Mouse (Mus musculus): ENCODE data around the gene Megf11.

Gene Megf11

DNA sequence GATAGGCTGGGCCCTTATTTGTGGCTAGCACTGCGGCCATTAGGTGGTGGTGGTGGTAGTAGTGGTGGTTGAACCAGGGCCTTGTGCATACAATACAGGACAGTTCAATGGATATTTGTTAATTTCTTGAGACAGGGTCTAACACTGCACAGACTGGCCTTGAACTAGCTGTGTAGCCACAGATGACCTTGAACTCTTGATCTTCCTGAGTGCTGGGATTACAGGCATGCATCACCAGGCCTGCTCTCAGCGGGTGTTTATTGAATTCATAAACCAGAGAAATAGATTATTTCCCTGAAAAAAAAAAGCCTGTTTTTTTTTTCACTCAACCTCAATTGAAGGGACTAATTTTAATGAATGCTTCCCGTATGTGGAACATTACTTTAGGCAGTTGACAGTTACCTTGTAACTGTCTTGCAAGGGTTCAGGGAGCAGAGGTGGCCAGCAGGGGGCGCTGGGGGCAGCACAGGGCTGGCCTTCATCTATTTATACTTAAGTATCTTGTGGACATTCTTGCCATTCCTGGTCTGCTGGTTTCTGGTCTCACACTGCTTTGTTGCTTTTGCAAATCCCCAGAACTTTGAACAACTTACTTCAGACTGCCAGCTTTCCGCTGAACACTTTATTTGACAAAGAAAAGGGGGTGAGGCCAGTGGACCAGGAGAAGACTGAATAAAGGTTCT is 8.6 kb downstream of the Megf11 start:
- peak; percentile 87 for DNase-seq (ENCODE audit: inconsistent ontology term)

DNA sequence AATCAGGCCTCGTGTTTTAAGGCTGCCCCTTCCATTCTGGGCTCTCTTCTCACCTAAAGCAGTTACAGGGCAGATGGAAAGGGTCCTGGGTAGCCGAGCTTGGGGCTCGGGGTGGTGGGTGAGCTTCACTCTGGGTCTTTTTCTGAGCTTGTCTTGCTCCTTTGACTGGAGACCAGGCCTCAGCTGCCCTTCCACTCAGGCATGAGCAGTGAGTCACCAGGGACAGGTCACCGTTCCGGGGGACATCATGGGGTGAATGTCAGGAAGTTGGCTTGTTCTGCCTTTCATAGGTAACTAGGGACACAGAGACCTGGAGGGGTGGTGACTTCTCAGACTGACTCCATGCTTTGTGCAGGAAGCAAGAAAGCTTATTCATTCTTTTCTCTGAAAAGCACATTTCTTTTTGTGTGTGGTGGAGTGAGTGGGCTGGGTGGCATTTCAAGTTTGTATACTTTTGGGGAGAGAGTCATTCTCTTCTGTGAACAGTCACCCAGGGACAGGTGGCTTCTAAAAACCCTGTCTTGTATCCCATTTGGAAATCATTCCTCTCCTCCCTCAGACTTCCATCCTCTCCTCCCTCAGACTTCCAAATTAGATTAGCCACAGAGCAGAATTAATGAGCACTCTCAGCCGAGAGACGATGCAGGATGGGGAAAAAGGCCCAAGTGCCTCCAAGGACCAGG is 10.0 kb downstream of the Megf11 start:
- DNase-seq (ENCODE audit: inconsistent ontology term) = peak; percentile 32

DNA sequence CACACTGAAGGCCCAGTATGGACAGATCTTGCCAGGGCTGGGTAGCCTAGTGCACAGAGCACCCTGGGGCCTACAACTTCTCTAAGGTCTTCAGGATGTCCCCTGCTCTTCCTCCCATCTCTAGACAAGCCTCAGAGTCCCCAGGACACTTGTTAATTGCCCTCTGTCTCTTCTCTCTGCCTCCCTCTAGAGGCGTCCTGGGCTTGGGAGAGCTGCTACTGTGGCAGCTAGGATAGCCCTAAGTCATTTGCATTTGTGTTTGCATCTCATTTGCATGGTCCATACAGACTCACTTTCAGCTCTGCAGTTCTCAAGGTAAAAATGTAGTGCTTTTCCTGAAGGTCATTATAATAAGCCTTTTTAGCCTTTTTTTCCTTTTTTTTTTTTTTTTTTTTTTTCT is 11.7 kb downstream of the Megf11 start:
- DNase-seq (ENCODE audit: inconsistent ontology term) = no peak

DNA sequence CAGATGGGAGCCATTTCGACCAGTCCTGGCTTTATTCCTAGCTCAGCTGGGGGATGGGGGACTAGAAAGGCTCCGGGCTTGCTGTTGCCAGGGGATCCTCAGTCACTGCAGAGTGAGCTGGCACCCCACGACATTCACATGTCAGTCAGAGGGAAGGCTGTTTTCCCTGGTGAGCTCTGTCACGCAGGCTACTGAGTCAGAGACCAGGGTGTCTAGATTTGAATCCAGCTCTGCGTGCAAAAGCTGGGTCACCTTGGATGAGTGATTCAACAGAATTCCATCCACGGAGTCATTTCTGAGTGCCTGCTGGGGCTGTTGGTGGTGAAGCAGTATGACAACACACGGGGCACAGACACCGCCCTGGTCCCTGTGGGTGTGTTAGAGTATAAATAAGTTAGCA is 13.7 kb downstream of the Megf11 start:
- no peak for DNase-seq (ENCODE audit: inconsistent ontology term)

DNA sequence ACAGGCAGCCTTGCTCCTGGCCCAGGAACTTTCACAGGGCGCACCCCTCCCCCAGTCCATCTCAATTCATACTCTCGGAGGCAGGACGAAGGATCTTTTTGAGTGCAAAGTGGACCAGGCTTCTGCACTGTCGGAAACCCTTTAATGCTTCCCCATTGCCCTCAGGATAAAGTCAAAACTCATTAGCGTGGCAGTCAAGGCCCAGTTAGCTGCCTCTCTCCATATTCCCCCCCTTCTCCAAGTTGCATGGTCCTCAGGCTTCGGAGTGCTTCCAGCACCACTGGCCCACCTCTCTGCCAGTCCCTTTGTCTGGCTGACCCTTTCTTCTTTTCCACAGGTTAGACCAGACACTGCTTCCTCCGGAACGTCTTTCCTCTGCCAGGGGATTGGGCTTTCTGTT is 16.7 kb downstream of the Megf11 start:
- DNase-seq (ENCODE audit: inconsistent ontology term) = no peak

DNA sequence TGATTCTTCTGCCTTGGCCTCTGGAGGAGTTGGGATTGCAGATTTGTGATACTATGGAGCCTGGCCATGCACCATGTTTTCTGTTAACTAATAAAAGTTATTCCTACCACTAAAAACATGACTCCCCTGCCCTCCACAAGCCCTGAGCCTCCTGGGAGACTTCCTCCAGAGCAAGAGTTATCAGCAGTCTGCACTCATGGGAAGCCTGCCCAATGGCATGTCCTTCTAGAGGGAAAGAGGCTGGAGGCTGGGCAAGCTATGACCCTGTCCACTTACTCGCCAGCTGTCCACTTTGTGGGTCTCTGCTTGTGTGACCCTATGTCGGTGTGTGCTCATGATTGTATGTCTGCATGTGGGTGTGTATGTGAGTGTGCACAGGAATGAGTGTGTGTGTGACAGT is 21.4 kb downstream of the Megf11 start:
- no peak for DNase-seq (ENCODE audit: inconsistent ontology term)

DNA sequence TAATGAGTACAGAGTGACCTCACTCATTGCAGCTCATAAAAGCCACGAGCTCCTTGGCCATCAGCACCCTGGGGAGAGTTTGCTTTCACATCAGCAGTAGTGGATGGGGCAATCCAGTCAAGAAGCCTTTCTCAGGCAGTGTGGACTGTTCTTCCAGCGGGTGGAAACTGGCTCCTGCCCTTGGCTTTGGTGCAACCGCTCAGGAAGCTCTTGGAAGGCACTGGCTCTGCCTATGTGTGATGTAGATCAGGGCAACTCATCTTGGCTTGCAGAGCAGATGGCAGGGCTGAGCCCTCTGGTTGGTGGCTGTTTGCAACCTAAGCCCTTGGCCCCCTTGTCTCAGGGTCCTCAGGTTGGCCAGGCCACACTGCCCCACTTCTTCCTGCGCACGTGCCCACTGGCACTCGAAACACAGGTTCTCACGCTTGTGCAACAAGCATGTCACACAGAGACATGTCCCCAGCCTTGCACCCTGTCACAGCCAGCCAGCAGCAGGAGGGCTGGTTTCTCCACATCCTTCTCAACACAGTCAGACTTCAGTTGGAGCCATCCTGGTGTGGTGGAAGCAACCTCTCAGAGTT is 22.1 kb downstream of the Megf11 start:
- no peak for DNase-seq (ENCODE audit: inconsistent ontology term)

DNA sequence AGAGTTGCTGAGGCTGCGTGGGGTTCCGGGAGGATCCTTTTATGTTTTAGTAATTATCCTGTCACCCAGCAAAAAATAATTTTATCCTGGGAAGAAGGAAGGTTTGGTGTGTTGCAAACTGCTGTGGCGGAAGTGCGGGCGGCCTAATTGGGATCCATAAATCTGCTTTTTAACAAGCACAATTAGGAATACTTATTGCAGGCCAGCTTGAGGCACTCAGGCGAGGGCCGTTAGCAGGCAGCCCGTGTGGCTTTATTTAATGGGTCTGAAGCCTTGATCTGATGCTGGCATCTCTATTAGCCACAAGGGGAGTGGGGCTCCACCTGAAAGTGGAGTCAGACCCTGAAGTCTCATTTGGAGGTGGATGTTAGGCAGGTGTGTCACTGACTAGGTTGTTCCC is 23.4 kb downstream of the Megf11 start:
- DNase-seq (ENCODE audit: inconsistent ontology term) = no peak

DNA sequence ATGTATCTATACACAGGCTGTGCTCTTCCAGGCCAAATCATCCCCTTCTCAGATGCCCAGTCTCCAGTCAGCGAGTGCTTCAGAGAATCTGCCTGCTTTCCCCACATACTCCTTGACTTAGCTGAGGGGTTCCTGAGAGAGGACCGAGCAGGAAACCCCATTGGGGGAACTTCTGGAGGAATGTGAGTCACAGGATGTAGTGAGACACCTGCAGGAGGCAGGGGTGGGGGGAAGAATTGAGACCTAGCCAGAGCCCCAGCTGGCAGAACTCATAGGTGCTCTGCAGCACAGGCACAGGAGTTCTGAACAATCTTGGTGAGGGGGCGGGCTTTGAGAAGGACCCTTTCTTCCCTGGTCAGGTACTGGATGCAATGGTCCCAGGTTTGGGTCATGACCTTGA is 35.0 kb downstream of the Megf11 start:
- DNase-seq (ENCODE audit: inconsistent ontology term) = no peak

DNA sequence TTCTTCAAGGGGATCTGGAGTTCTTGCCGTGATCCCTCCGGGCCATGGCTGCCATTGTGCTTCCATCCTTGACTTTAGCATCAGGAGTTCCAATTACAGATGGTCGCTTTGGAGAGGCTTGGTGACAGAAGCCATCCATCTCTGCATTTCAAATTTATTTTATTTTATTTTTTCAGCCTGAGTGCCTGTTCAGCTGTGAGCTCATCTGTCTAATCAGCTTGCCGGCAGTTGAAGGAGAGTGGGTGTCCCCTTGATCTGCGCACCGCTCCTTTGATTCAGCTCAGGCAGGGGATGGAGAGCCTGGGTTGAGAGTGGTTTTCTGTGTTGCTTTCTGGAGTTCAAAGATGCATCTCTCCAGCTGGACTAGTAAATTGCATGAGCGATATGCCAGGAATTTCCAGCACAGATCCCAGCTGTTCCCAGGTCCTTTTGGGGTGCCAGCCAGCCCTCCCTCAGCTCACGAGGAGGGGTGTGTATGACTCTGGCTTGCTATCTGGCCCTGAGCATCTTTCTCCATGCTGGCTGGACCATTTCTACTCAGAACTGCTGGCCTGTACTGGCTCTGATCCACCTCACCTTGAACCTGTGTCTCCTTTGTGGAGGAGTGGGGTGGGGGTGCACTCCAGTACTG is 36.7 kb downstream of the Megf11 start:
- DNase-seq (ENCODE audit: inconsistent ontology term) = peak; percentile 4

DNA sequence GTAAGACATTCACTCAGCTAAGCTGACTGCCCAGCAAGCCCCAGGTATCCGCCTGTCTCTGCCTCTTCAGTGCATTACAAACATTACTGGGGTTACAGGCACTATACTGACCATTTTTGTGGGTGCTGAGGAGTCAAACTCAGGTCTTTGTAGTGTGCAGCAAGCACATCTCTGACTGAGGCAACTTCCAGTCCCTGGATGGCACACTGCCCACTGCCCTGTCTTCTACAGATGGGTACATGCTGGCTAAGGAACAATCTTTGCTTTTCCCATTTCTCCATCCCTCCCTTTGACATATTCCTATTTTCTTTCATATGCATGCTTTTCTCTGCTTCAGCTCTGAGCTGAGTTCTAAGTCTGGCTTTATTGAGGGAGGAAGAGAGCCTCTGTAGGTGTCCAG is 38.5 kb downstream of the Megf11 start:
- DNase-seq (ENCODE audit: inconsistent ontology term) = no peak

DNA sequence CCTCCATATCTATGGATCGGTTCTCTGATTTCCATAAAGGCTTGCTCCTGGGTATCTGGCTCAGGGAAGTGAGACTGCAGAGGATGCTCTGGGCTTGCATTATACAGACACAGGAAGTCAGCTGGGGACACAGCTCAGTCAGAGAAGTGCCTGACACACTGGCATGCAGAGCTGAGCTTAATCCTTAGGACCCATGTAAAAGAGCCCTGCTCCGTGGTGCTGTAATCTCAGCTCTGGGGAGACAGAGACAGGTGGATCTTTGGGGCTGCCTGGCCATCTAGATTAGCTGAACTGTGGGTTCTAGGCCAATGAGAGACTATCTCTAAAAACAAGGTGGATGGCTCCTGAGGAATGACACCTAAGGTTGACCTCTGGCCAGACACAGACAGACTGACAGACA is 50.7 kb downstream of the Megf11 start:
- no peak for DNase-seq (ENCODE audit: inconsistent ontology term)

DNA sequence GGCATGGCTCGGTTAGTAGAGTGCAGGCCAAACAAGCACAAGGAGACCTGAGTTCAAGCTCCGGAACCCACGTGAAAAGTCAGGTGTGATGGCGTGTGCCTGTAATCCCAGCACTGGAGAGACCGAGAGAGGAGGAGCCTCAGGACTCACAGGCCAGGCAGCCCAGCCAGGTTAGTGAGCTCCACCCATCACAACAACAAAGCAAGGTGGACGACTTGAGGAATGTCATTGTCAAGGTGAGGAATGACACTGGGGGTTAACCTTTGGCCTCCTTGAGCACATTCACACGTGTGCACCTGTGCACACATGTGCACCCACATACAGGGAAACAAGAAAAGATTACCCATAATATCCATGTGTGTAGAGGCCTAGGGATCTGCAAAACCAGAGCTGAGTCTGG is 54.7 kb downstream of the Megf11 start:
- no peak for DNase-seq (ENCODE audit: inconsistent ontology term)

DNA sequence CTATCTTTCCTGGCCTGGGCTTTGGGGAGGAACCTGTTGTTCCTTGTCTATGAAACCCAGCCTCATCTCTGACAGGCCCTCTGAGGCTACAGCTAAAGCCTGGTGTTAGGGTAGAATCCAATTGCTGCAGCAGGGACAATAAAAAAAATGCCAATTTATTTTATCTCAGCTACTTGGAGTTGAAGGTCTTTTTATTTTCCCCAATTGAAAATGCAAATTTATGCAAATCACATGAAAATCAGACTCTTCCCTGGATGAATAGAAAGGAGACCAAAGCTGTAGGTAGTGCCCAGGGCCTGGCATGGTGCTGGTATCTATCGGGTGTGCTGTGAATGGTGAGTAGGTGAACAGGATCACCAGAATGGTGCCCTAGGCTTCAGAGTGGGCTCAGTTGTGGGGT is 60.6 kb downstream of the Megf11 start:
- no peak for DNase-seq (ENCODE audit: inconsistent ontology term)

DNA sequence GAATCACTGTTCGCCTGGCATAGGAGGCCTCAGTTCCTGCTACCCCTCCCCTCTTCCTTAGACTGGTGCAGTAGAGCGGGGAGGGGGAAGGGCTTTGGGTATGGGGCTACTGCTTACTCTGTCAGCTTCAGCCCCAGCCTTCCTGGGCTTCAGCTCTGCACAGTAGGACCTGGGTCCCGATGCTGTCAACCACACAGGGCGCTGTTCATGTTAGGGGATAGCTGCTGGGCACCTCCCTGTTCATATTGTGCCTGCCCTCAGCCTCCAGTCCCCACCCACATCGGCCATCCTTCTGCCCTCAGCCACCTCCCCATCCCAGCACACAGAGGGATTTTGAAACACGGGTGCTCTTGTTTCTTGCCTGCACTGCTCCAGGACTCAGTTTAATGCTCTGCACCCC is 61.6 kb downstream of the Megf11 start:
- peak; percentile 5 for DNase-seq (ENCODE audit: inconsistent ontology term)

DNA sequence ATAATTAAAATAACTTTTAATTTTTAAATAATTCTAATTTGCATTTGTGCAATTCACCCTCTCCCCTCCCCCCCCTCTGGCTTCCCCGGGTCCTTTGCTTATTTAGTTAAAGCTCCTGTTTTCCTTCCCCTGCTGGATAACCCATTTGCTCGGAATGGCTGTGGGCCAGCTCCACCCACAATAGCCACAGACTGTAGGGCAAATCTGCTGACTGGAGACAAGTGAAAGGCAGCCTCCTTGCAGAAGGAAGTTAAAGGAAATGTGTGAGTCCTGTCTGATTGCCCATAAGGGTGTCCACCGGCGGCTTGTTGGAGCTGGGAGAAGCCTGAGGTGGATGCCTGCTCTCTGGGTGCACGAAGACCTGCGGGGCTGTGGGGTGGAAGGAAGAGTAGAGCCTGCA is 62.1 kb downstream of the Megf11 start:
- DNase-seq (ENCODE audit: inconsistent ontology term) = peak; percentile 56

DNA sequence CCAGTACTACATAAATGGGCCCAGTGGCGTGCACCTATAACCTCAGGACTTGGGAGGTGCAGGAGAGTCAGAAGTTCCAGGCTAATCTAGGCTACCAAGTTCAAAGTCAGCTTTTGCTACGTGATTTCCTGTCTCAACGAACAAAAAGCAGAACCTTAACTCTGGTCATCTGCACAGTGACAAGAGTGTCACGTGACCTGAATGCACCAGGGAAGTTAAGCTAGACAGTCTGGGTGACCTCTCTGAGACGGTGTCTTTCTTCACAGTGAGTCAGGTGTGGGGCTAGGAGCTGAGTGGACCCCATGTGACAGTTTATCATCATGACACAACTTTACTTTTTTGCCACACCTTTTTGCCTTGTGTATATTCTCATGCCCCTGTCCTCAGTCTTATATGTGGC is 67.3 kb downstream of the Megf11 start:
- no peak for DNase-seq (ENCODE audit: inconsistent ontology term)

DNA sequence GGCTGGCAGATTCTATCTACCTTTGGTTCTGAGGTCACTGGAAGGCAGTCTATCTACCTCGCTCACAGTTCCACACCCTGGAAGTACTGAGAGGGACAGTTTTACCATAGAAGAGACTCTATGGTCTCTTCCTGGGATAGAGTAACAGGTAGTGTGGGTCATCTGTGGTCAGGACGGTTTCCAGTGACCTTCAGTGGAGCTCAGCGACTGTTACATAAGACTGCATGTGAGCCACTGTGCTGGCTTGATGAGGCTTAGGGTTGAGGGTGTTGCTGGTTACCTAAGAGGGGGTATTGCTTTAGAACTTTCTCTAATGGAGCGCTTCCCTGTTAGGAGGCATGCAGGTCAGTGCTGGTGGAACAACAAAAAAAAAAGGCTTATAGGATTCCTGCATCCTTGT is 68.8 kb downstream of the Megf11 start:
- no peak for DNase-seq (ENCODE audit: inconsistent ontology term)

DNA sequence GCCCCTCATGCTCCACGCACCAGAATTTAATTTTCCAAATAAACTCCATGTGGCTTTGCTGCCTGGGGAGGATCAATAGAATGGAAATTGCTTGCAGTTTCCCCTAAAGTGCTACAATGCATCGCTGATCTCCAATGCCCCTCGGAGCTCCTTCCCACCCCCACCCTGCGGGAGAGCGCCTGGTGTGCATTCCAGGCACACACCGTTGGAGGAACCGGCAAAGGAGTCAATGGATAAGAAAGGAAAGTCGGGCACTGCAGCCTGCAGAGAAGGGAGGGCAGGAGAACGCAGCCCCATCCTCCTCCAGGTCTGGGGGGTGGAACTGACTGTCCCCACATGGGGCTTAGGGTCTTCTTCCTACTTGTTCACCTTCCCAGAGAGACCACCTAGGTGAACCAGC is 70.5 kb downstream of the Megf11 start:
- DNase-seq (ENCODE audit: inconsistent ontology term) = no peak

DNA sequence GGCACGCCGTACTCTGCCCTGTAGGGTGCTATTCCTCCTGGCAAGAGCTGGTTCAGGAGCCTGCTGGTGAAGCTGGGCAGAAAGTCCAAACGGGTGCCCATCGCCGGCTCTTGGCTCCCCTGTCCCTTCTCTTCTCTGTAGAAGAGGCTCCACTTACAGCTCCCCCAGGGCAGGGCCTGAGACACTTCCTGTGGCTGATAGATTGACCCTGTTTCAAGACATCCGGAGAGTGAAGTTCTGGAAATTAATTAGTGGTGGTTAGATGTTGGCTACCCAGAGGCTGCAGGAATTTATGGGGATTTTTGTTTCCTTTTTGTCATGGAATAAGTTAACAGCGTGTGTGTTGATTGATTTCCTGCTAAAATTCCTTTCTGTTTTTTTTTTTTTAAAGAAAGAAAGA is 72.2 kb downstream of the Megf11 start:
- peak; percentile 70 for DNase-seq (ENCODE audit: inconsistent ontology term)

DNA sequence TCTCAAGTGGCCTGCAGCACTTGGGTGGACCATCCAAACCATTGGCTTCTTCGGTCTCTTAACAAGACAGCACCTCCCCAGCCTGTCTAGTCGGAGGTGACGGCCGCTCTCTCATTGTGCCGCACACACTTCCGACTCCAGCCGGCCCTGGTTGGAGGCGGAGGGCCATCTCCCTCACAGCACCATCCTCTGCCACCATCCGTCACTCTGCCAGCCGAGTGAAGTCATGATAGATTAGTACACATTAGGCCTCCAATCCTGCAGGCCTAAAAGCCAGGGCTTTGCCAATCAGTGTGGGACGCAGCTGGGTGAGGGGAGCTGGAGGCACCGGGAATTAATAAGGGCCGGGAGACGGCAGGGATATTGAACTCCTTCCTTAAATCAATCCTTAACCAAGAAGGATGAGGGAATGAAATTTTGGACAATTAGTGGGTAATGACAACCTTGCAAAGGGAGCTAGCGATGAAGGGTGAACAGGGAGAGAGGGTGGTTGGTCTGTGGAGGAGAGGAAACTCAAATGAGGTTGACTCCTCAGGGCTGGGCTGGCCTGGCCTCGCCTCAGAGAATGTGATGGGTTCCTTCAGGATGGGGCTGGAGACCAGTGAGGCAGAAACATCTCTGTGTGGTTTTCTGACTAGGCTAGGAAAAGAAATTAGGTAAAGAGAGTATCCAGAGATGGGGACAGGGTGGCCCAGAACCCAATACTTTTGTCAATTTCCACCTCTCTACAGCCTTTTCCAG is 76.3 kb downstream of the Megf11 start:
- DNase-seq (ENCODE audit: inconsistent ontology term) = no peak

DNA sequence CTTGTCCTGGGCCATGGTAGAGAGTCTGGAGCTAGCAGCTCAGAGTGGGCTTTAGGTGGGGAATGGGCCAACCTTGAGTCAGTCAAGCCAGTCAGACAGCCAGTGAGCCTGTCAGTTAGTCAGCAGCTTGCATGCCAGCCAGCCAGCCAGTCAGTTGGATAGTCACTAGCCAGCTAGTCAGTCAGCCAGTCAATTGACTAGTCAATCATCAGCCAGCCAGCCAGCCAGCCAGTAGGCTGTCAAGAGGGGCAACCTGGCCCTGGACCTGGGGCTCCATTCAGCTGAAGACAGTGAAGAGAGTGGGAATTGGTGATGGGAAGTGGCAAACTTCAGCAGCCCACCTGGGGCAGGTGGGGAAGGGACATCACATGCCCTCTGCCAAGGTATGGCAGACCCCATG is 77.4 kb downstream of the Megf11 start:
- no peak for DNase-seq (ENCODE audit: inconsistent ontology term)
